10 mouse cellular contexts compared by ENCODE assay signal in genomic region chr2:7088536-7088935, GRCm38 (mm10).
DNase-seq lines count a peak whose midpoint lies in the region; ATAC-seq lines count a peak whose summit lies in the region.
"Had no signal": no experiment of that assay in that cellular context is flagged by ENCODE, and none has a peak within 500 bp of the region (broad histone marks: within the 10 kb centered on the region; RNA-seq: fewer than 3 reads in every experiment).

No protein-coding gene starts in this region.

- peak overlapping the region; percentile 47; the same call in 1 of the 2 replicates for H3K9ac ChIP-seq in heart, embryonic 13.5 days
- H3K9ac ChIP-seq in forebrain, embryonic 16.5 days (replicated peaks; ENCODE audit: low read depth, low read length): peak overlapping the region; percentile 23; the same call in 1 of the 2 replicates
- H3K9ac ChIP-seq in midbrain, embryonic 13.5 days (replicated peaks): no peak overlapping the region
- H3K9ac ChIP-seq: liver, embryonic 12.5 days had no signal

- H3K4me1 ChIP-seq in heart, embryonic 13.5 days: peaks cover 44% of the 10 kb centered on the region
- peaks cover 32% of the 10 kb centered on the region for H3K4me1 ChIP-seq in forebrain, embryonic 16.5 days (replicated peaks; ENCODE audit: control insufficient read depth, insufficient read depth, low read length)
- peaks cover 16% of the 10 kb centered on the region for H3K4me1 ChIP-seq in midbrain, embryonic 13.5 days (replicated peaks)
- H3K4me1 ChIP-seq: liver, embryonic 12.5 days had no signal

- H3K4me2 ChIP-seq in heart, embryonic 13.5 days: peak overlapping the region; percentile 37
- H3K4me2 ChIP-seq in forebrain, embryonic 16.5 days (ENCODE audit: low read length): no peak overlapping the region
- H3K4me2 ChIP-seq in midbrain, embryonic 13.5 days (replicated peaks): no peak overlapping the region
- H3K4me2 ChIP-seq: liver, embryonic 12.5 days had no signal

- DNase-seq in heart, postnatal 25 days (ENCODE audit: low spot score): no peak
- DNase-seq in embryo, embryonic 11 days: peak; percentile 39
- no peak for DNase-seq in T-cell, adult 2 months (ENCODE audit: low spot score)
- DNase-seq in thymus, postnatal 10 days (ENCODE audit: low spot score in 2 of 2): no peak
- DNase-seq: thymus, postnatal 14 days had no signal

- H3K27me3 ChIP-seq in heart, embryonic 13.5 days (replicated peaks): no peaks in the 10 kb centered on the region
- H3K27me3 ChIP-seq in forebrain, embryonic 16.5 days (replicated peaks; ENCODE audit: control insufficient read depth, insufficient read depth, low read length): no peaks in the 10 kb centered on the region
- no peaks in the 10 kb centered on the region for H3K27me3 ChIP-seq in midbrain, embryonic 13.5 days
- H3K27me3 ChIP-seq: liver, embryonic 12.5 days had no signal

- no peak overlapping the region for H3K4me3 ChIP-seq in heart, embryonic 13.5 days
- no peak overlapping the region for H3K4me3 ChIP-seq in forebrain, embryonic 16.5 days (replicated peaks; ENCODE audit: low read length)
- H3K4me3 ChIP-seq in midbrain, embryonic 13.5 days (replicated peaks): no peak overlapping the region
- H3K4me3 ChIP-seq: liver, embryonic 12.5 days had no signal

- H3K36me3 ChIP-seq in heart, embryonic 13.5 days: no peaks in the 10 kb centered on the region
- no peaks in the 10 kb centered on the region for H3K36me3 ChIP-seq in forebrain, embryonic 16.5 days (ENCODE audit: control insufficient read depth, insufficient read depth)
- no peaks in the 10 kb centered on the region for H3K36me3 ChIP-seq in midbrain, embryonic 13.5 days
- H3K36me3 ChIP-seq: liver, embryonic 12.5 days had no signal

- WGBS in heart, embryonic 13.5 days: 14% methylated on average over 4 of the region's 4 CpGs
- 13% methylated on average over 4 of the region's 4 CpGs for WGBS in forebrain, embryonic 16.5 days
- 18% methylated on average over 4 of the region's 4 CpGs for WGBS in midbrain, embryonic 13.5 days

- no peak for ATAC-seq in heart, embryonic 13.5 days (ENCODE audit: extremely low read depth, insufficient number of reproducible peaks, low FRiP score, low TSS enrichment)
- ATAC-seq in forebrain, embryonic 16.5 days: no peak
- ATAC-seq in midbrain, embryonic 13.5 days: 0 out of 2 replicates have a peak, but pooled peaks have one; percentile 4
- ATAC-seq in monocyte, adult 5-6 weeks (replicated peaks; ENCODE audit: insufficient number of reproducible peaks, low FRiP score, low TSS enrichment, poor library complexity, severe bottlenecking): no peak
- ATAC-seq: liver, embryonic 12.5 days had no signal

- H3K27ac ChIP-seq in heart, embryonic 13.5 days (replicated peaks): peak overlapping the region; percentile 90
- H3K27ac ChIP-seq in forebrain, embryonic 16.5 days (ENCODE audit: low read length): peak overlapping the region; percentile 97
- peak overlapping the region; percentile 61 for H3K27ac ChIP-seq in midbrain, embryonic 13.5 days
- H3K27ac ChIP-seq: liver, embryonic 12.5 days had no signal

- no peaks in the 10 kb centered on the region for H3K9me3 ChIP-seq in heart, embryonic 13.5 days
- H3K9me3 ChIP-seq in forebrain, embryonic 16.5 days (ENCODE audit: control insufficient read depth, low read length): no peaks in the 10 kb centered on the region
- H3K9me3 ChIP-seq in midbrain, embryonic 13.5 days: 0 out of 2 replicates have a peak, but pooled peaks cover 2% of the 10 kb centered on the region
- H3K9me3 ChIP-seq: liver, embryonic 12.5 days had no signal

- intact Hi-C loops in heart, postnatal 25 days (cut with DNase I): loop anchor here (10.0 kb wide), 1 partner anchor 354 kb away; no protein-coding TSS in a partner anchor
